Mouse (Mus musculus) kidney, postnatal 36 days (tissue): ENCODE measurements at regions not wholly inside any gene's neighbourhood (a gene's known extent, or its start where the extent isn't known, plus 50 kb on each side); places are given as distances from the start of the nearest gene placed in this dataset.

Source experiments
- DNase-seq, 2 experiments: peaks; one replicate each; pipeline ENCODE4 v3.0.0; 2021 to 2022; ENCODE audit warnings: mixed read lengths in 2 of 2

- no peak for DNase-seq
Measured at GRCm38 (mm10) chr8:33115271-33116236, 313.0 kb upstream of the 5930422O12Rik start.

GRCm38 (mm10) chr8:33123061-33123587 is 305.4 kb upstream of the 5930422O12Rik start:
- no peak for DNase-seq

- DNase-seq: no peak
Measured at GRCm38 (mm10) chr8:33126981-33127380, 301.5 kb upstream of the 5930422O12Rik start.

GRCm38 (mm10) chr8:33138874-33139273 is 289.6 kb upstream of the 5930422O12Rik start:
- no peak for DNase-seq

GRCm38 (mm10) chr8:33139850-33140249 is 288.7 kb upstream of the 5930422O12Rik start:
- no peak for DNase-seq

- no peak for DNase-seq
Measured at GRCm38 (mm10) chr8:33177642-33178041, 250.9 kb upstream of the 5930422O12Rik start.

GRCm38 (mm10) chr8:33183029-33183428 is 245.5 kb upstream of the 5930422O12Rik start:
- no peak for DNase-seq
